Mouse (Mus musculus): ENCODE measurements around the gene Rbm28. TPM values are rescaled to one million over a fixed set of nuclear protein-coding genes. Genes with fewer than 3 reads are reported as not detected.
"Not testable (repeated sequence)": the region's sequence is repeated elsewhere in the genome, so short reads cannot be mapped to it uniquely, and the experiment has no call there.

Rbm28 gene
- polyA plus RNA-seq, 1 experiment from 2014 or later, result 28.4 TPM

GRCm38 (mm10) chr6:29178888-29179658 is 14.3 kb upstream of the Rbm28 start, which contains the start of gene Prrt4:
Prrt4 (minus strand) TSS chr6:29179584.
- H3K4me2 ChIP-seq (replicated peaks), result peak within 1 kb of the TSS; percentile 97
- H3K27ac ChIP-seq, result no peak within 1 kb of the TSS
- H3K27me3 ChIP-seq (replicated peaks), result peaks cover 28% of the 10 kb centered on the region
- H3K36me3 ChIP-seq, result no peaks in the 10 kb centered on the region
- H3K9me3 ChIP-seq, result no peaks in the 10 kb centered on the region
- H3K4me3 ChIP-seq (replicated peaks), result peak within 1 kb of the TSS; percentile 61
- ATAC-seq, result peak; percentile 85
- H3K4me1 ChIP-seq (replicated peaks), result no peaks in the 10 kb centered on the region
- H3K9ac ChIP-seq, result peak within 1 kb of the TSS; percentile 56
- under 1% methylated on average over 65 of the region's 79 CpGs for WGBS

- Histone ChIP-seq H3K4me1 (replicated peaks) (no peaks in the 10 kb centered on the region), H3K27me3 (replicated peaks) (peaks cover 36% of the 10 kb centered on the region)
- ATAC-seq, result peak; percentile 40
These were observed 13.4 kb upstream of the Rbm28 start for GRCm38 (mm10) chr6:29177901-29178879.

GRCm38 (mm10) chr6:29175113-29175512 is 10.3 kb upstream of the Rbm28 start:
- Histone ChIP-seq H3K4me1 (replicated peaks) (peaks cover 15% of the 10 kb centered on the region), H3K27ac (no peak overlapping the region), H3K9me3 (no peaks in the 10 kb centered on the region), H3K4me2 (replicated peaks) (no peak overlapping the region), H3K27me3 (replicated peaks) (peaks cover 53% of the 10 kb centered on the region), H3K4me3 (replicated peaks) (no peak overlapping the region), H3K9ac (no peak overlapping the region), H3K36me3 (no peaks in the 10 kb centered on the region)
- WGBS, result 63% methylated on average over 3 of the region's 3 CpGs
- no peak for ATAC-seq

More at GRCm38 (mm10) chr6:29177901-29178879, 13.4 kb upstream of the Rbm28 start:
- H3K9me3 ChIP-seq, result no peaks in the 10 kb centered on the region
- peak overlapping the region; percentile 61 for H3K4me3 ChIP-seq (replicated peaks)
- WGBS, result 31% methylated on average over 17 of the region's 17 CpGs
- H3K9ac ChIP-seq, result no peak overlapping the region
- no peak overlapping the region for H3K27ac ChIP-seq
- no peaks in the 10 kb centered on the region for H3K36me3 ChIP-seq
- peak overlapping the region; percentile 97 for H3K4me2 ChIP-seq (replicated peaks)

GRCm38 (mm10) chr6:29174368-29174767 is 9.6 kb upstream of the Rbm28 start:
- H3K9me3 ChIP-seq, result no peaks in the 10 kb centered on the region
- H3K27ac ChIP-seq, result no peak overlapping the region
- peaks cover 60% of the 10 kb centered on the region for H3K27me3 ChIP-seq (replicated peaks)
- 21% methylated on average over 7 of the region's 7 CpGs for WGBS
- H3K4me2 ChIP-seq (replicated peaks), result no peak overlapping the region
- peaks cover 17% of the 10 kb centered on the region for H3K4me1 ChIP-seq (replicated peaks)
- ATAC-seq, result no peak
- no peak overlapping the region for H3K9ac ChIP-seq
- no peaks in the 10 kb centered on the region for H3K36me3 ChIP-seq
- H3K4me3 ChIP-seq (replicated peaks), result no peak overlapping the region

GRCm38 (mm10) chr6:29170952-29171388 is 6.2 kb upstream of the Rbm28 start:
- Histone ChIP-seq H3K27me3 (replicated peaks) (peaks cover 71% of the 10 kb centered on the region), H3K27ac (no peak overlapping the region), H3K36me3 (no peaks in the 10 kb centered on the region), H3K9ac (peak overlapping the region; percentile 56), H3K9me3 (no peaks in the 10 kb centered on the region), H3K4me3 (replicated peaks) (peak overlapping the region; percentile 53), H3K4me1 (replicated peaks) (peaks cover 17% of the 10 kb centered on the region), H3K4me2 (replicated peaks) (peak overlapping the region; percentile 100)
- under 1% methylated on average over 40 of the region's 40 CpGs for WGBS
- ATAC-seq, result peak; percentile 80

GRCm38 (mm10) chr6:29170063-29170921 is 5.5 kb upstream of the Rbm28 start:
- ATAC-seq, result peak; percentile 75
- peak overlapping the region; percentile 100 for H3K4me2 ChIP-seq (replicated peaks)
- peaks cover 17% of the 10 kb centered on the region for H3K4me1 ChIP-seq (replicated peaks)
- H3K36me3 ChIP-seq, result no peaks in the 10 kb centered on the region
- WGBS, result under 1% methylated on average over 62 of the region's 63 CpGs
- H3K9me3 ChIP-seq, result no peaks in the 10 kb centered on the region
- peaks cover 68% of the 10 kb centered on the region for H3K27me3 ChIP-seq (replicated peaks)
- peak overlapping the region; percentile 53 for H3K4me3 ChIP-seq (replicated peaks)
- peak overlapping the region; percentile 56 for H3K9ac ChIP-seq
- no peak overlapping the region for H3K27ac ChIP-seq

GRCm38 (mm10) chr6:29169675-29170062 is 4.9 kb upstream of the Rbm28 start:
- peaks cover 62% of the 10 kb centered on the region for H3K27me3 ChIP-seq (replicated peaks)
- peak overlapping the region; percentile 56; the same call in 1 of the 2 replicates for H3K9ac ChIP-seq
- peak; percentile 27; the same call in 1 of the 2 replicates for ATAC-seq

GRCm38 (mm10) chr6:29168871-29169270 is 4.1 kb upstream of the Rbm28 start:
- Histone ChIP-seq H3K9ac (no peak overlapping the region), H3K36me3 (no peaks in the 10 kb centered on the region), H3K9me3 (no peaks in the 10 kb centered on the region), H3K4me3 (replicated peaks) (no peak overlapping the region), H3K4me1 (replicated peaks) (peaks cover 17% of the 10 kb centered on the region), H3K27me3 (replicated peaks) (peaks cover 54% of the 10 kb centered on the region), H3K4me2 (replicated peaks) (no peak overlapping the region), H3K27ac (no peak overlapping the region)
- no peak for ATAC-seq
- WGBS, result 52% methylated on average over 2 of the region's 2 CpGs

More at GRCm38 (mm10) chr6:29169675-29170062, 4.9 kb upstream of the Rbm28 start:
- H3K4me3 ChIP-seq (replicated peaks), result peak overlapping the region; percentile 53
- H3K36me3 ChIP-seq, result no peaks in the 10 kb centered on the region
- 14% methylated on average over 12 of the region's 12 CpGs for WGBS
- peak overlapping the region; percentile 100 for H3K4me2 ChIP-seq (replicated peaks)
- H3K9me3 ChIP-seq, result no peaks in the 10 kb centered on the region
- peaks cover 17% of the 10 kb centered on the region for H3K4me1 ChIP-seq (replicated peaks)
- H3K27ac ChIP-seq, result no peak overlapping the region

- Histone ChIP-seq H3K9me3 (no peaks in the 10 kb centered on the region), H3K4me1 (replicated peaks) (peaks cover 12% of the 10 kb centered on the region), H3K4me2 (replicated peaks) (no peak overlapping the region), H3K4me3 (replicated peaks) (no peak overlapping the region), H3K9ac (no peak overlapping the region), H3K27ac (no peak overlapping the region), H3K27me3 (replicated peaks) (peaks cover 36% of the 10 kb centered on the region), H3K36me3 (no peaks in the 10 kb centered on the region)
- WGBS, result 3% methylated on average over 1 of the region's 1 CpGs
- no peak for ATAC-seq
These were observed 1.4 kb upstream of the Rbm28 start for GRCm38 (mm10) chr6:29166196-29166595.

GRCm38 (mm10) chr6:29161291-29161690 is 3.5 kb downstream of the Rbm28 start:
- H3K4me1 ChIP-seq (replicated peaks); H3K27me3 ChIP-seq (replicated peaks); H3K9ac ChIP-seq; H3K27ac ChIP-seq; ATAC-seq; H3K4me3 ChIP-seq (replicated peaks); H3K4me2 ChIP-seq (replicated peaks); H3K9me3 ChIP-seq: not testable (repeated sequence)
- H3K36me3 ChIP-seq, result peaks cover 10% of the 10 kb centered on the region; the same call in 1 of the 2 replicates
- WGBS, result 98% methylated on average over 5 of the region's 5 CpGs

- no peak for ATAC-seq
- Histone ChIP-seq H3K4me2 (replicated peaks) (no peak overlapping the region), H3K9me3 (no peaks in the 10 kb centered on the region), H3K36me3 (peaks cover 10% of the 10 kb centered on the region; the same call in 1 of the 2 replicates), H3K9ac (no peak overlapping the region), H3K27me3 (replicated peaks) (no peaks in the 10 kb centered on the region), H3K27ac (no peak overlapping the region), H3K4me1 (replicated peaks) (no peaks in the 10 kb centered on the region; the same call in 1 of the 2 replicates), H3K4me3 (replicated peaks) (no peak overlapping the region)
- WGBS, result 88% methylated on average over 2 of the region's 2 CpGs
These were observed 4.0 kb downstream of the Rbm28 start for GRCm38 (mm10) chr6:29160786-29161185.
